Mouse (Mus musculus): ENCODE data around the gene Pip4k2b.

DNA sequence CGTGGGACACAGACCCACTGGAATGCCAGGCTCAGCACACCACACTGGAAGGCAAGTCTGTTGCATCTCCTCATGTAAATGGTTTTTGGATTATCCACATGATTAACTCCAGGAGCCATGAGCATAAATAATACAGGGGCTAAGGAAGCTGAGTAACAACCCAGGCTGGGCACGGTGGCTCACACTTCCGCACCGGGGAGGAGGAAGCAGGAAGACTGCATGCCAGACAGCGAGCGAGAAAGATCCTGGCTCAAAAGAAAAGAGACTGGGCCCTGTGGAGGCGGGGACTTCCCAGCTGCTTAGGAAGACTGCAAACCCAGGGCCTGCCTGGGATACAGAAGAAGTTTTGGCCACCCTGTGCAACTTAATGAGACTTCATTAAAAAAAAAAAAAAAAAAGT lies 4.3 kb downstream of the Pip4k2b start:
- TF ChIP-seq CTCF (IDR thresholded peaks at IDR 0.05; ENCODE audit: low read depth) (no peak), EP300 (optimal IDR thresholded peaks at IDR 0.05) (no peak)
